Mouse (Mus musculus): Measurements from ENCODE around the gene Unc93a. TPM values are rescaled to one million over a fixed set of nuclear protein-coding genes. Genes with fewer than 3 reads are reported as not detected.
"Not testable (repeated sequence)": the region's sequence is repeated elsewhere in the genome, so short reads cannot be mapped to it uniquely, and the experiment has no call there.

Gene Unc93a
- polyA plus RNA-seq (2016; fragmentation: Nextera tagmentation; extraction: Ambion mirVana) = not detected in 2 replicates

DNA sequence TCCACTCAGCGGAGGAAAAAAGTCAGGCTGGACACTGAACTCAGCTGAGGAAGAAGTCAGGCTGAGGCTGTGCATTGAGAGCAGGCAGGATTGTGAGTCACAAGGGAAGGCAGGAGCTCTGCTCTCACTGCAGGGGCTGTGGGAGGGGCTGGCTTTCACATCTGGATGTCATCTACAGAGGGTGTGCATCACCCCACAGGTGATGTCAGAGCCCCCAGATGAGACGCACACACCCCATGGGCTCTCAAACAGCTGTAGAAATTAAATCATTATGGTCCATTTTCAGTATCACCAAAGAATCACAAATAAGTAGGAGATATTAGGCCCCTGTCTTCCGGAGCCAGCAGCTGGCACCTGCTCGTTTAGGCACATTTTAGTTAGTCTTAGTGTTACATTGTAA is at the start of gene Unc93a:
Unc93a (minus strand) TSS at position 101 of the 400 bp plus-strand sequence.
- H3K36me3 ChIP-seq; H3K4me3 ChIP-seq; H3K4me1 ChIP-seq; H3K9me3 ChIP-seq (replicated peaks); DNase-seq (ENCODE audit: low spot score); H3K27ac ChIP-seq; H3K27me3 ChIP-seq (ENCODE audit: low read depth, poor library complexity, severe bottlenecking): not testable (repeated sequence)
- WGBS = 90% methylated on average over 3 of the region's 4 CpGs

DNA sequence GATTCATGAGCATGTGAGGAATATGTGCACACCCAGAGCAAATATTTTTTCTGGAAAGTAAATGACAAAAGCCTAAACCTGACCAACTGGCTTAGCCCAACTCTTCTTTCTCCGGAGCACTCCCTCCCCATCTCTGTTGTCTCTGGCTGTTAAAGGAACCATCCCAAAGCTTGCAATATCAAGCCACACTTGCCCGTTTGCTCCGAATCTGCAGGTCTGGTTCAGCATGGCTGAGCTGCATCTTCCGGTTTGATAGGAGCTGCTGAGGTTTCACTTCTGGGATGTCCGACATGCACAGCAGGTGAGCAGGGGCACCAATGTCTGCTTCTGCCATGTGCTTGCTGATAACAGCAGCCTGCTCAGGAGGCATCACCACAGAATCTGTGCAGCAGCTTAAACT is 48.9 kb upstream of the Unc93a start:
- H3K36me3 ChIP-seq; H3K27me3 ChIP-seq (ENCODE audit: low read depth, poor library complexity, severe bottlenecking); H3K4me1 ChIP-seq; H3K4me3 ChIP-seq; H3K27ac ChIP-seq: not testable (repeated sequence)
- H3K9me3 ChIP-seq (replicated peaks) = peaks cover 22% of the 10 kb centered on the region
- WGBS = 93% methylated on average over 5 of the region's 5 CpGs
- DNase-seq (ENCODE audit: low spot score) = peak; percentile 18

DNA sequence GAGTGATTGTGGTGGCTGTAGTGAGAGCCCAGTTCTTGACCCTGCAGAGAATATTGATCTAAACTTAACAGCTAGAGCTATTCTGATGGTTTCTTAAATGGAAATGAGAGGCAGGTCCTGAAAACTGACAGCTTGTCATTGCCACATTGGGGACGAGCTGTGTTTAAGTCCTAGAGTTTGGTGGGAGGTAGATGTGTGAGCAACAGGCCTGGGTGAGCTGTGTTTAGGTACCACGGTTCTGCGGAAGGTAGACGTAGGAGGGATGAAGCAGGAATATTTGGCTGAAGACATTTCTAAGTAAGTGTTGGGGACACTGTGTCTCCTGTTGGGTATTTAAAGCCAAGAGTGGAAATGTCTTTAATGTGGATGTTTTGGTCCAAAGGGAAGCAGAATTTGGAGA is 47.4 kb upstream of the Unc93a start:
- 86% methylated on average over 4 of the region's 4 CpGs for WGBS
- H3K4me3 ChIP-seq; H3K36me3 ChIP-seq; H3K27me3 ChIP-seq (ENCODE audit: low read depth, poor library complexity, severe bottlenecking); H3K27ac ChIP-seq; H3K4me1 ChIP-seq: not testable (repeated sequence)
- H3K9me3 ChIP-seq (replicated peaks) = peaks cover 22% of the 10 kb centered on the region
- peak; percentile 10 for DNase-seq (ENCODE audit: low spot score)

DNA sequence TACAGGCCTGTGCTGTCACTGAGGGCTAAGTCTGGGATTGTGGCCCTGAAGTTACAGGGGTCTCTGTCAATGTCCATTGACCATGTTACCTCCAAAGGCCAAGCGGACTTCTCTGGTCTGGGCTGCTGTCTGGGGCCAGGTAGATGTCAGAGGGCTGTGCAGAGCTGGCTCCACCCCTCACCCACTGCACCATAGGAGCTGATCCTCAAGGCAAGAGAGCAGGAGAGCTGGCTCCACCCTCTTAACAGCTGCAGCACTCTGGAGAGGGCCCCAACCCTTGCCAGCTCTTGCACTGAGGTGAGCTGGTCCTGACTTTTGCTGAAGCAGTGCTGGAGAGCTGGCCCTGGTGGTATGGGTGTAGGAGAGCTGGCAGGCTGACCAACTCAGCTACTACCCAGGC is 46.2 kb upstream of the Unc93a start:
- peak; percentile 15 for DNase-seq (ENCODE audit: low spot score)
- not testable (repeated sequence) for H3K27me3 ChIP-seq (ENCODE audit: low read depth, poor library complexity, severe bottlenecking); H3K4me3 ChIP-seq; H3K4me1 ChIP-seq; H3K36me3 ChIP-seq; H3K27ac ChIP-seq
- peaks cover 19% of the 10 kb centered on the region for H3K9me3 ChIP-seq (replicated peaks)
- WGBS = 65% methylated on average over 1 of the region's 1 CpGs

- not testable (repeated sequence) for DNase-seq (ENCODE audit: low spot score); H3K9me3 ChIP-seq (replicated peaks); H3K27ac ChIP-seq; H3K4me3 ChIP-seq; H3K27me3 ChIP-seq (ENCODE audit: low read depth, poor library complexity, severe bottlenecking); H3K36me3 ChIP-seq; H3K4me1 ChIP-seq
- WGBS = 67% methylated on average over 1 of the region's 1 CpGs
Measured at GRCm38 (mm10) chr17:13175609-13176008, 44.0 kb upstream of the Unc93a start.

DNA sequence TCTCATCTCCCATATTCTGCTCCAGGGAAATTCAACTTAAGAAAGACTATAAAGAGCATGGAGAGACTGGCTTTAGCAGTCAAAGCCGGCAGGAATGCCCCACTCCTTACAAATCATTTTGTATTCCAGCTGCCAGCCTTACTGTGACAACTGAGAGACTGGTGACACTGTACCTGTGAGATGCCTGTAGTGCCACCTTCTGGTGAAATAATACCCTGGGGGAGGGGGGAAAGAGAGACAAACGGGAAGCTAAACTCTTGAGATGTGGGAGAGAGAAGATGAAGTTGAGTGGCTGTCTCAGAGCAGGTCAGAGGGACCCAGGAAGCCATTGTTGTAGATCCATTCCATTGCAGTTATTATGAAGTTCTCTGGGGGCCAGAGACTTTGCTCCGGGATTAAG is 42.4 kb upstream of the Unc93a start:
- DNase-seq (ENCODE audit: low spot score); H3K4me1 ChIP-seq; H3K27me3 ChIP-seq (ENCODE audit: low read depth, poor library complexity, severe bottlenecking); H3K36me3 ChIP-seq; H3K4me3 ChIP-seq; H3K9me3 ChIP-seq (replicated peaks); H3K27ac ChIP-seq: not testable (repeated sequence)
- WGBS = 66% methylated on average over 2 of the region's 3 CpGs

DNA sequence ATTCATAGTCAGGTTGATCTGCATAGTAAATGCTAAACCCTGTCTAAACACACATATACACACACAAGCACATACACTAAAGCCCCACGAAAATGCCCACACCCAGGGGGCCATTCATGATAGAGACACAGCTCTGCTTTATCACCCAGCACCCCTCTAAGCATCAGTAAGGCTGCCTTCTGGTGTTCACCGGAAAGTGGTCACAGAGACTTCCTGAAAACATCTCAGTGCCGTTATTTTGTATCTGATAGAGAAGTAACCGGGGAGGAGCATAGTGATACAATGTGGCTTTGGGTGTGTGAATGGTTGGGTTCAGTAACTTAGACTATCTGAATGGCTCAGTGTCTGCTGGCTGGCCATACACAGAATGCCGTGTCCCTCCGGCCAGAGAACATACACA is 42.0 kb upstream of the Unc93a start:
- WGBS = 90% methylated on average over 6 of the region's 6 CpGs
- not testable (repeated sequence) for DNase-seq (ENCODE audit: low spot score); H3K9me3 ChIP-seq (replicated peaks); H3K27me3 ChIP-seq (ENCODE audit: low read depth, poor library complexity, severe bottlenecking); H3K36me3 ChIP-seq; H3K27ac ChIP-seq; H3K4me1 ChIP-seq; H3K4me3 ChIP-seq

GRCm38 (mm10) chr17:13146128-13146527 is 14.5 kb upstream of the Unc93a start:
- H3K36me3 ChIP-seq; H3K4me3 ChIP-seq; H3K4me1 ChIP-seq; DNase-seq (ENCODE audit: low spot score); H3K27ac ChIP-seq; H3K27me3 ChIP-seq (ENCODE audit: low read depth, poor library complexity, severe bottlenecking); H3K9me3 ChIP-seq (replicated peaks): not testable (repeated sequence)
- 90% methylated on average over 7 of the region's 7 CpGs for WGBS

DNA sequence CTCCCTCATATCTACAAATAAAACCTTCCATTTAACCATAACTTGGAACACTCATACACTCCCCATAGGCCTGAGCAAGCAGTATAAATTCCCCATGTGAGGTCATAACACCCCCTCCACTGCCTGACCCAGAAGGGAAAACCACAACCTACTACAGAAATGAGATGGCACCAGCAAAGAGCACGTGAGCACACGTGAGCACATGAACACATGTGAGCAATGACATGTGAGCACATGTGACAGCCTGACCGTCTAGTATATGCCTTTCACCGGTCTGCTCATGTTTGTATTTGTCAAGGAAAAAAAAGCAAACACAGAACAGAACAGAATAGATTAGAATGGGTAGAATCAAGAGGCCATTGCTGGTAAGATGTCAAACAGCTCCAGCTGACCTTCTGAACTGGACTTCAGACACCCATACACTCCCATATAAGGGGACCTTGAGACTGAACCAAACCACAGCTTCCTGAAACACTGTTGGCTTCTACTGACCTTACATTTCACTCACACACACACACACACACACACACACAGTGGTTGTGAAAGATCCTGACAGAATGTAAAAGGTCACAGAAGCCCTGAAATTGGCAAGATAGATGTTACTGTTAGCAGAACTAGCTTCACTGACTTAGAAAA is 13.1 kb upstream of the Unc93a start:
- H3K9me3 ChIP-seq (replicated peaks); H3K36me3 ChIP-seq; H3K27ac ChIP-seq; H3K4me1 ChIP-seq; H3K4me3 ChIP-seq; H3K27me3 ChIP-seq (ENCODE audit: low read depth, poor library complexity, severe bottlenecking); DNase-seq (ENCODE audit: low spot score): not testable (repeated sequence)
- 89% methylated on average over 4 of the region's 4 CpGs for WGBS

GRCm38 (mm10) chr17:13142665-13143064 is 11.1 kb upstream of the Unc93a start:
- H3K36me3 ChIP-seq; H3K4me3 ChIP-seq; H3K4me1 ChIP-seq; H3K27ac ChIP-seq; H3K27me3 ChIP-seq (ENCODE audit: low read depth, poor library complexity, severe bottlenecking); H3K9me3 ChIP-seq (replicated peaks); DNase-seq (ENCODE audit: low spot score): not testable (repeated sequence)
- no CpG with 5 or more reads among the region's 2 CpGs for WGBS

DNA sequence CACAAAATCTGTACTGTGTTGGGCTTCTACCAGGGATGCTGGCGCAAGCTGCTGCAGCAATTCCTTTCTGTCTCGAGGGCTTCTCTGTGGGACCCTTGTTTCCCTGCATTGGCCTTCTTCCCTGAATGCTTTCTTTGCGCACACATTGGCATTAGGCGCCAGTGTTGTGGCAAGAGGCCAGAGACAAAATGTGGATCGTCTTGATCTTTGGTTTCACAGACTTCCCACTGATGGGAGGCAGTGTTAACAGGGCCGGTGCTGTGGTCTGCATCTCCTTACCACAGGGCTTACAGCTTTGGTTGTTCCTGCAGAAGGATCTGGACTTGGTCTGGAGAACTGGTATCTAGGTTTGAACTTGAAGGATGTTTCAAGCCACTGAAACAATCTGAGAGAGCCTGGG is 3.7 kb upstream of the Unc93a start:
- WGBS = 87% methylated on average over 2 of the region's 6 CpGs
- DNase-seq (ENCODE audit: low spot score) = not testable (repeated sequence)

DNA sequence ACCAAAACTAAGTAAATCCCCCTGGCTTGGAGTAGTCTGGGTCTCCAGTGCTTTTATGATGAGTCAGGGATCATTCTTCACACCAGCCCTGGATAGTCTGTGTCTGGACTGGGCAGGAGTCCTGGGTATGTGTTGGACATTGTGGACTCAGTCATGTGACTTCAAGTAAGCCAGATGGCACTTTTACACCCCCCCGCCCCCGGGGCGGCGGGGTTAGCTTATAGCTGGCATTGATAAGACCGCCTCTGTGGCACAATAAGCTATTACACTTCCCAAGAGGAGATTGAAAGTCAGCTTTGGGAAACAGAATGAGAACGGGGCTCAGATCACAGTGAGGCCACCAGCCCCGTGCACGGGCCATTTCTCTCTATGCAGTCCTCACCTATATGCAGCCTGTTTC is 742 bp upstream of the Unc93a start:
- not testable (repeated sequence) for H3K4me1 ChIP-seq; H3K27me3 ChIP-seq (ENCODE audit: low read depth, poor library complexity, severe bottlenecking); H3K9me3 ChIP-seq (replicated peaks); DNase-seq (ENCODE audit: low spot score); H3K4me3 ChIP-seq; H3K36me3 ChIP-seq; H3K27ac ChIP-seq
- 88% methylated on average over 8 of the region's 8 CpGs for WGBS

More for the DNA sequence above, 3.7 kb upstream of the Unc93a start:
- not testable (repeated sequence) for H3K27me3 ChIP-seq (ENCODE audit: low read depth, poor library complexity, severe bottlenecking); H3K4me3 ChIP-seq; H3K9me3 ChIP-seq (replicated peaks); H3K36me3 ChIP-seq; H3K4me1 ChIP-seq; H3K27ac ChIP-seq

DNA sequence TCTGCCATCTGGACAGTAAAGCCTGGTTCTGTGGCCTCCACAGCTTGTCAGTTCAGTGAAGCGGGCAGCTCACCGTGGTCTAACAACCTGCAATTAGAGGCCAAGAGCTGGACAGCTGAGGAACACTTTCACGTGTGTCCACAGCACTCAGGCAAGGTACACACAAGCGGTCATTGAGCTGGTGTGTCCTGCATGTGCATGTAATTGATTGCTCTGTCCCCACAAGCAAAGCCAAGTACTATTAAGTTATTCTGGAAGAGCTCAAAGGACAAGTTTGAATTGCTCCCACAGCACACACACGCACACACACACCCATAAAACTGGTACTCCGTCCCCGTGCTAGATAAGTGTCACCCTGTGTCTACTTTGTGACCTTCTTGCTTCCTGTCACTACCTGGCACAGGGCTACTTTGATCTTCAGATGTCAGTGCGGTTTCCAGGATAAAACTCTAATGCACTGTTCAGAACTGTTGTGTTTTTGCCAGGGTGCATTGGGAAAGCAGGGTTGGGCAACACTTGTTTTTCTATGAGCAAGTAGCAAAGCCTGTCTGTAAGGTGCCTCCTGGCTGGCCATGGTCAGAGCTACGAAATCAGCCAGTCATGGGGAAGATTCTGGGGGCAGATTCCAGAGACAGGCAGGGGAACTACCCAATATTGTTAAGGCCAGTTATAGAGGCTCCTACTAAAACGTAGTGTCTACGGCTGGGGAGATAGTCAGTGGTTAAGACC is 1.7 kb downstream of the Unc93a start:
- H3K27me3 ChIP-seq (ENCODE audit: low read depth, poor library complexity, severe bottlenecking); H3K27ac ChIP-seq; H3K36me3 ChIP-seq; H3K9me3 ChIP-seq (replicated peaks); H3K4me3 ChIP-seq; H3K4me1 ChIP-seq; DNase-seq (ENCODE audit: low spot score): not testable (repeated sequence)
- WGBS = 83% methylated on average over 10 of the region's 11 CpGs

DNA sequence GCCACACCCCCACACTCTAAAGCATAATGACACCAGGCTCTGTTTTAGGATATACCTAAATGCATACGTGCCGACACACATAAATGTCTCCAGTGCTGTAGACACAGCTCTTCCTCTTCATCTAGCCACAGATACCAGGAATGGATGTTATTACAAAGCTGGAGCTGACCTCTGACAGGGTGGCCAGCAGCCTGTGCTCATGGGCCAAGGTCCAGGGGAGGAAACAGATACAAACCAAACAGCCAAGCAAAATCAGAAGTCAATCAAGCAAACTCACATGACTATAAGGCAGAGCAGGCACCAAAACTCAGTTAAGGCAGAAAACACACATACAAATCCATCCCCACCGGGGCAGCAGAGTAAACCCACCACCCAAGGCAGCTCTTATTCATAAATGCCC is 2.3 kb downstream of the Unc93a start:
- H3K27ac ChIP-seq; DNase-seq (ENCODE audit: low spot score); H3K4me1 ChIP-seq; H3K9me3 ChIP-seq (replicated peaks); H3K27me3 ChIP-seq (ENCODE audit: low read depth, poor library complexity, severe bottlenecking); H3K4me3 ChIP-seq; H3K36me3 ChIP-seq: not testable (repeated sequence)
- no CpG with 5 or more reads among the region's 3 CpGs for WGBS

Data from limb, embryonic 10.5 days (tissue).